Mouse (Mus musculus) hindbrain, embryonic 14.5 days (tissue): ENCODE results near the gene Thsd7b. TPM values are rescaled to one million over a fixed set of nuclear protein-coding genes. Genes with fewer than 3 reads are reported as not detected.

Experiments used
- ATAC-seq: fragments of 200-750 bp; cut with Nextera tagmentation; 2 replicates; pipeline ENCODE4 v1.8.0; 2017; ENCODE audit warnings: moderate number of reproducible peaks, mild to moderate bottlenecking, moderate TSS enrichment, moderate library complexity; ENCODE audit not compliant: low FRiP score
- DNase-seq: peaks from one replicate; pipeline ENCODE4 v3.0.0-alpha.2; 2015; ENCODE audit warnings: low spot score
- H3K27ac ChIP-seq: fragments of 300-500 bp; sonication (generic); 2 replicates; pipeline ENCODE4 v1.5.1; 2014; ENCODE audit warnings: mild to moderate bottlenecking, moderate library complexity
- H3K27me3 ChIP-seq: fragments of 300-500 bp; sonication (generic); 2 replicates; pipeline ENCODE4 v1.6.1; 2014; ENCODE audit warnings: mild to moderate bottlenecking, low read length, mixed read lengths; ENCODE audit not compliant: control insufficient read depth, insufficient read depth
- H3K36me3 ChIP-seq: fragments of 300-500 bp; sonication (generic); replicated peaks from 2 replicates; pipeline ENCODE4 v1.6.1; 2014; ENCODE audit not compliant: control insufficient read depth, insufficient read depth
- H3K4me1 ChIP-seq: fragments of 300-500 bp; sonication (generic); replicated peaks from 2 replicates; pipeline ENCODE4 v1.6.1; 2014; ENCODE audit warnings: antibody characterized with exemption, low read length, mixed read lengths; ENCODE audit not compliant: control insufficient read depth, insufficient read depth
- H3K4me2 ChIP-seq: fragments of 300-500 bp; sonication (generic); replicated peaks from 2 replicates; pipeline ENCODE4 v1.6.1; 2014; ENCODE audit warnings: mild to moderate bottlenecking, moderate library complexity
- H3K4me3 ChIP-seq: fragments of 300-500 bp; sonication (generic); replicated peaks from 2 replicates; pipeline ENCODE4 v1.5.1; 2014; ENCODE audit warnings: mild to moderate bottlenecking, low read length
- H3K9ac ChIP-seq: fragments of 300-500 bp; sonication (generic); 2 replicates; pipeline ENCODE4 v1.6.1; 2014
- H3K9me3 ChIP-seq: fragments of 300-500 bp; sonication (generic); 2 replicates; pipeline ENCODE4 v1.6.1; 2016; ENCODE audit warnings: low read length; ENCODE audit not compliant: control insufficient read depth
- WGBS: fragments of 180-500 bp; shearing (Covaris S2); extraction: QIAGEN DNeasy Blood & Tissue Kit; methylation state at CpG from one replicate; pipeline ENCODE4 v1.1.7; 2014; 5-methylcytosine and 5-hydroxymethylcytosine counted together
- polyA plus RNA-seq: library from polyadenylated mRNA; unstranded; fragments of >200 nt; fragmentation: Nextera tagmentation; extraction: Ambion mirVana; gene quantifications from 2 replicates; pipeline ENCODE4 v1.2.1, GENCODE M21; 2014

The Thsd7b gene
- polyA plus RNA-seq, 1 experiment from 2014 or later, result 12.5 TPM

GRCm38 (mm10) chr1:129837776-129838175 is 564.7 kb downstream of the Thsd7b start:
- ATAC-seq (no peak), DNase-seq (no peak)
- 60% methylated on average over 3 of the region's 3 CpGs for WGBS
- no peak overlapping the region for H3K4me3 ChIP-seq
- H3K9ac ChIP-seq, result no peak overlapping the region
- no peaks in the 10 kb centered on the region for H3K4me1 ChIP-seq
- H3K27me3 ChIP-seq, result no peaks in the 10 kb centered on the region
- no peak overlapping the region for H3K27ac ChIP-seq
- no peaks in the 10 kb centered on the region for H3K36me3 ChIP-seq
- no peak overlapping the region for H3K4me2 ChIP-seq
- H3K9me3 ChIP-seq, result no peaks in the 10 kb centered on the region

GRCm38 (mm10) chr1:129838486-129838885 is 565.4 kb downstream of the Thsd7b start:
- H3K4me1 ChIP-seq, result no peaks in the 10 kb centered on the region
- H3K4me2 ChIP-seq, result no peak overlapping the region
- H3K9me3 ChIP-seq, result no peaks in the 10 kb centered on the region
- H3K27ac ChIP-seq, result no peak overlapping the region
- H3K4me3 ChIP-seq, result no peak overlapping the region
- no peak overlapping the region for H3K9ac ChIP-seq
- no peak for DNase-seq
- H3K36me3 ChIP-seq, result no peaks in the 10 kb centered on the region
- no peak for ATAC-seq
- H3K27me3 ChIP-seq, result no peaks in the 10 kb centered on the region

- Histone ChIP-seq H3K9ac (no peak overlapping the region), H3K4me1 (no peaks in the 10 kb centered on the region), H3K9me3 (no peaks in the 10 kb centered on the region), H3K36me3 (no peaks in the 10 kb centered on the region), H3K27ac (no peak overlapping the region), H3K27me3 (no peaks in the 10 kb centered on the region), H3K4me2 (no peak overlapping the region), H3K4me3 (no peak overlapping the region)
- DNase-seq (peak; percentile 46), ATAC-seq (no peak)
- 61% methylated on average over 2 of the region's 2 CpGs for WGBS
Measured at GRCm38 (mm10) chr1:129843416-129843815, 570.3 kb downstream of the Thsd7b start.

- H3K36me3 ChIP-seq, result no peaks in the 10 kb centered on the region
- WGBS, result 43% methylated on average over 5 of the region's 5 CpGs
- H3K27ac ChIP-seq, result no peak overlapping the region
- no peak overlapping the region for H3K9ac ChIP-seq
- no peaks in the 10 kb centered on the region for H3K4me1 ChIP-seq
- DNase-seq (no peak), ATAC-seq (peak; percentile 48; the same call in 1 of the 2 replicates)
- H3K9me3 ChIP-seq, result no peaks in the 10 kb centered on the region
- no peak overlapping the region for H3K4me3 ChIP-seq
- H3K4me2 ChIP-seq, result no peak overlapping the region
- no peaks in the 10 kb centered on the region for H3K27me3 ChIP-seq
Measured at GRCm38 (mm10) chr1:129850007-129850564, 577.0 kb downstream of the Thsd7b start.

- ATAC-seq, result no peak
- no peaks in the 10 kb centered on the region for H3K4me1 ChIP-seq
- 74% methylated on average over 6 of the region's 6 CpGs for WGBS
Measured at GRCm38 (mm10) chr1:129867714-129868113, 594.6 kb downstream of the Thsd7b start.

GRCm38 (mm10) chr1:129874355-129874754 is 601.3 kb downstream of the Thsd7b start:
- Histone ChIP-seq H3K4me3 (no peak overlapping the region), H3K4me2 (no peak overlapping the region), H3K9ac (no peak overlapping the region), H3K4me1 (no peaks in the 10 kb centered on the region), H3K9me3 (no peaks in the 10 kb centered on the region), H3K27me3 (no peaks in the 10 kb centered on the region), H3K27ac (no peak overlapping the region), H3K36me3 (no peaks in the 10 kb centered on the region)
- no peak for DNase-seq
- WGBS, result 66% methylated on average over 4 of the region's 4 CpGs
- ATAC-seq, result no peak

More at GRCm38 (mm10) chr1:129867714-129868113, 594.6 kb downstream of the Thsd7b start:
- no peaks in the 10 kb centered on the region for H3K36me3 ChIP-seq
- no peak overlapping the region for H3K4me3 ChIP-seq
- H3K27me3 ChIP-seq, result no peaks in the 10 kb centered on the region
- no peak overlapping the region for H3K27ac ChIP-seq
- no peak overlapping the region for H3K4me2 ChIP-seq
- no peak for DNase-seq
- no peak overlapping the region for H3K9ac ChIP-seq
- no peaks in the 10 kb centered on the region for H3K9me3 ChIP-seq

- peak; percentile 35 for DNase-seq
- no peaks in the 10 kb centered on the region for H3K4me1 ChIP-seq
- no peaks in the 10 kb centered on the region for H3K36me3 ChIP-seq
- 58% methylated on average over 1 of the region's 1 CpGs for WGBS
- H3K27ac ChIP-seq, result no peak overlapping the region
- no peak overlapping the region for H3K4me3 ChIP-seq
- H3K4me2 ChIP-seq, result no peak overlapping the region
- no peak for ATAC-seq
- no peak overlapping the region for H3K9ac ChIP-seq
- H3K9me3 ChIP-seq, result no peaks in the 10 kb centered on the region
- H3K27me3 ChIP-seq, result no peaks in the 10 kb centered on the region
Measured at GRCm38 (mm10) chr1:129887861-129888260, 614.8 kb downstream of the Thsd7b start.

GRCm38 (mm10) chr1:129898121-129898520 is 625.0 kb downstream of the Thsd7b start:
- DNase-seq (no peak), ATAC-seq (no peak)
- Histone ChIP-seq H3K9me3 (no peaks in the 10 kb centered on the region), H3K4me3 (no peak overlapping the region), H3K36me3 (no peaks in the 10 kb centered on the region), H3K9ac (no peak overlapping the region), H3K27ac (no peak overlapping the region), H3K4me1 (no peaks in the 10 kb centered on the region), H3K27me3 (no peaks in the 10 kb centered on the region), H3K4me2 (no peak overlapping the region)
- 76% methylated on average over 5 of the region's 5 CpGs for WGBS

- Histone ChIP-seq H3K27me3 (no peaks in the 10 kb centered on the region), H3K4me2 (no peak overlapping the region), H3K4me1 (0 out of 2 replicates have a peak, but pooled peaks cover 3% of the 10 kb centered on the region), H3K36me3 (no peaks in the 10 kb centered on the region), H3K4me3 (no peak overlapping the region), H3K9me3 (no peaks in the 10 kb centered on the region), H3K27ac (no peak overlapping the region), H3K9ac (no peak overlapping the region)
- WGBS, result 39% methylated on average over 4 of the region's 4 CpGs
- DNase-seq (no peak), ATAC-seq (no peak)
Measured at GRCm38 (mm10) chr1:129915484-129915883, 642.4 kb downstream of the Thsd7b start.

- ATAC-seq (no peak), DNase-seq (no peak)
- 96% methylated on average over 1 of the region's 1 CpGs for whole genome bisulfite sequencing
- H3K27me3 ChIP-seq, result no peaks in the 10 kb centered on the region
- no peak overlapping the region for H3K9ac ChIP-seq
- H3K27ac ChIP-seq, result no peak overlapping the region
- no peak overlapping the region for H3K4me3 ChIP-seq
- no peak overlapping the region for H3K4me2 ChIP-seq
- H3K36me3 ChIP-seq, result no peaks in the 10 kb centered on the region
- 0 out of 2 replicates have a peak, but pooled peaks cover 3% of the 10 kb centered on the region for H3K4me1 ChIP-seq
- no peaks in the 10 kb centered on the region for H3K9me3 ChIP-seq
Measured at GRCm38 (mm10) chr1:129917568-129917967, 644.5 kb downstream of the Thsd7b start.
